Mouse (Mus musculus) gastrocnemius, adult 2 months (tissue): ENCODE data around the gene Pdcd7. TPM values are rescaled to one million over a fixed set of nuclear protein-coding genes. Genes with fewer than 3 reads are reported as not detected.

Experiments
- DNase-seq: peaks from one replicate; pipeline ENCODE4 v3.0.0; 2022
- H3K27ac ChIP-seq: fragments of 200-600 bp; 2 replicates; pipeline ENCODE4 v1.8.1; 2022; ENCODE audit warnings: mild to moderate bottlenecking
- H3K4me3 ChIP-seq: fragments of 200-600 bp; 2 replicates; pipeline ENCODE4 v1.8.1; 2022; ENCODE audit warnings: mild to moderate bottlenecking, moderate library complexity
- CTCF ChIP-seq: fragments of 200-600 bp; IDR thresholded peaks from 2 replicates; pipeline ENCODE4 v1.8.1; 2022; ENCODE audit warnings: antibody characterized with exemption, mild to moderate bottlenecking, moderate library complexity
- intact Hi-C: fragments of 180-260 bp; cut with DNase I; formaldehyde crosslinking; loops from one replicate; pipeline ENCODE4 v1.15.1; 2025
- total RNA-seq, 2 experiments: library from RNA; stranded (reverse); gene quantifications; 2 replicates each; pipeline ENCODE4 v1.2.3; 2021

Gene Pdcd7
- total RNA-seq, 2 experiments from 2014 or later = 10.1 to 19.5 TPM

DNA sequence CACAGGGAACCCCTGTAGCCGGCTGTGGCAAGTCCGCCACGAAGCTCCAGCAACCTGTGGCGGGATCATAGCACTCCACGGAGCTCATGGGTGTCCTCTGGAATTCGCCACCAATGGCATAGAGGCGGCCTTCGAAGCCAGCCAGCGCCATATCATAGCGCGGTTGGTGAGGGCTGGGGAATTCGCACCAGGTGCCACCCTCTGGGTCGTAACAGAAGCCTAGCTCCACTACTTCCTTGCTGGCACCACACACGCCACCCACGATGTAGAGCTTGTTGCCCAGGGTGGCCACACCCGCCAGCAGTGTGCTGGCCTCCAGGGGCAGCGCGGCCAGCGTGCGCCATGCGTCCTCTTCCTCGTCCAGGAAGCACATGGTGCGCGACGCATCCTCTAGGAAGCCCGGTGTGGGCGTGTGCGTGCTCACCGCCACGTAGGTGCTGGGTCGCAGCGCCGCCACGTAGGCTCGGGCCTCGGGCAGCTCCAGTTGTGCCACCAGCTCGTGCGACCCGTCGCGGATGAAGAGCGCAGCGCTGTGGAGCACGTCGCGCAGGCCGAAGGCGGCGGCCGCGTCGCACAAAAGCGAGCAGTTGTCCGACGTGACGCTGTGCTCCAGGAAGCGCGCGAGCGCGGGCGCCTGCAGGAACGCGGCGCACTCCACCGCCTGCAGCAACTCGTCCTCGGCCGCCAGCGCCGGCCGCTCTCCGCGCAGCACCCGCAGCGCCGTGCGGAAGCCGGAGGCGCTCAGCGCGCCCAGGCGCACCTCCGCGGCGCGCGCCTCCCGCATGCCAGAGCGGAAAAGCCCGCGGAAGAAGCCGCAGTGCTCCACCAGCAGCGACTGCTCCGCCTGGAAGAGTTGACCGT is 45.1 kb downstream of the Pdcd7 start:
- Histone ChIP-seq H3K27ac (peak overlapping the region; percentile 96), H3K4me3 (peak overlapping the region; percentile 75)
- intact Hi-C loops = loop anchor here (2.0 kb wide), 1 partner anchor 44 kb away; the partner anchor contains the start of gene Pdcd7
- TF ChIP-seq CTCF = no peak
- DNase-seq = peak; percentile 68

DNA sequence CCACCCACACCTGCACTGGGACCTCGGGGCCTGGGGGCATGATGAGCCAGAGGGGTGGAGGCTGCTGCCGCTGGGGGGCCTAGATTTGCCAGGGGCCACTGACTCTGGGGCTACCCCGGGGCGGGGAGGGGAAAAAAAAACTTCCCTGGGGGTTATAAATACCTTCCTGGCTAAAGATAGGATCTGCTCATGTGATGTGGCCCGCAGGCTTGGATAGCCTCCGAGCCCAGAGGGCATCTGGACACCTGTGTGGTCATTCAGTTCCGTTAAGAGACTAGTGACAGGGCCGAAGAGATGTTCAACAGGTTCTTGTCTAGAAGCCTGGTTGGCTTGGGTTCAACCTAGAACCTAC is 45.7 kb downstream of the Pdcd7 start, which contains the start of gene Kbtbd13:
TSS of gene Kbtbd13 (minus strand) at position 40 of the 352 bp plus-strand sequence.
- Histone ChIP-seq H3K4me3 (peak within 1 kb of the TSS; percentile 75), H3K27ac (peak within 1 kb of the TSS; percentile 96)
- intact Hi-C loops = loop anchor here (2.0 kb wide), 1 partner anchor 45 kb away; the partner anchor contains the start of gene Pdcd7
- TF ChIP-seq CTCF = no peak
- peak; percentile 84 for DNase-seq

DNA sequence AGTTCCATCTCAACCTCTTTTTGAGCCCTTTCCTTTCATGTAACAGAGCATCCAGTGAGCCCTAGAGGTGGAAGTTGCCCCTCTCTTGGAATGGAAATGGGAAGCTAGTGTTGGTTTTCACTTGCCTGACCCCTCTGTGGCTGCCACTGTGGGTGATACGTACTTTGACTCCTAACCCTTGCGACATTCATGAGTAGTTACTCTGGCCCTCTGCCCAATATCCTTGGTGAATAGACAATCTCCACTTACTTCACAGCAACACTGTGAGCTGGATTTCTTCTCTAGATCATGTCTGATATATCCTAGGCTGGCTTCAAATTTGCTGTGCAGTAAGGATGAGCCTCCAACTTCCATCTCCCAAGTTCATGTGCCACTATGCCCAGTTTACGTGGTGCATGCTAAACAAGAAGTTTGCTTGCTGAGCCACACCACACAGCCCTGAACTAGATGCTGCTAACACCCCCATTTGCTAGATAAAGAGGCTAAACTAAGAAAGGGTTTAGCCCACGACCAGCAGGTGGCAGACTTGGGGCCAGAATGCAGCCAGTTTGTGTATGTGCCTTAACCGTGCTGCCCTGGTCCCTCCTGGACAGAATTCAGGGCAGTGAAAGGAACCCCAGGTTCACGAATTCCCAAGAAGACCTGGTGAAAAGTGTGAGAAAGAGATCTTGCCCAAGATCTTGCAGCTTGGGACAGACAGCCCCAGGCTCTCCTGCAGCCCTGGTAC is 46.9 kb downstream of the Pdcd7 start:
- H3K4me3 ChIP-seq = no peak overlapping the region
- intact Hi-C loops = loop anchor here (2.0 kb wide), 2 partner anchors 24 to 40 kb away; no protein-coding TSS in a partner anchor
- H3K27ac ChIP-seq = peak overlapping the region; percentile 96
- TF ChIP-seq CTCF = peak; percentile 85
- DNase-seq = peak; percentile 84

DNA sequence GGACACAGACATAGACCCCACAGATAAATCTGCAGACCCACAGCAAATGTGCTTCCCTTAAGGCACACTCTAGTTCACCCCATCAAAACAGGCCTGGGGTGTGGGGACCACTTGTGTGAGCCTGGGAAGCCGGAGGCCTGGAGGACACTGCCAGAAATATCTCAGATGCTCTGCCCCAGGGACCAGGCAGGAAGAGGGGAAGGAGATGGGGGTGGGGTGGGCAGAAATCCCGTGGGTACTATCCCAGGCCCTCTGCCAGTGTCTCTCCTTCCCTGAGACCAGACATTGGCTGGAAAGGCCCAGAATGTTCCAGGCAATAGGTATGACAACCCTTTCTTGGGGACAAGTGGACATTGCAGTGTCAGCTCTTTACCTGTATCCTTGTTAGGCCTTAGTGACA is 47.7 kb downstream of the Pdcd7 start:
- DNase-seq = peak; percentile 48
- intact Hi-C loops = loop anchor here (2.0 kb wide), 2 partner anchors 23 to 39 kb away; no protein-coding TSS in a partner anchor
- peak overlapping the region; percentile 96 for H3K27ac ChIP-seq
- no peak for TF ChIP-seq CTCF
- no peak overlapping the region for H3K4me3 ChIP-seq

DNA sequence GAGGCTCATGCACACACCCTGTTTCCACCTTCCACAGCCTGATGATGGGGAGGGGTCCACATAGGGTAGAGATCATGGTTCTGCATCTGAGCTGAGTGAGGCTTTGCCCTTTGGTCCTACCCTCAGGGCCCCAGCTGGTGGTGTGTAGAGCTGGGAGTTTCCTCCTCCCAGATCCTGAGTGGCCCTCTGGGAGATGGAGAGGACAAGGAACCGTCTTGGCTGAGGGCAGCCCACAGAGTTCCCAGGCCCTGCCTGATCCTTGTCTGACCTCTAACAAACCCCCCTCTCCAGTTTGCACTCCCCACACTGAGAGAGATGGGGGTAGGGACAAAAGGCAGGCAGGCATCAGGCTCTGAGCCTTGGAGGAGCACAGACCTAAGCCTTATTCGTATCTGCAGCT is 48.5 kb downstream of the Pdcd7 start:
- TF ChIP-seq CTCF = no peak
- peak overlapping the region; percentile 96 for H3K27ac ChIP-seq
- intact Hi-C loops = no loop called here
- no peak overlapping the region for H3K4me3 ChIP-seq
- DNase-seq = peak; percentile 35

DNA sequence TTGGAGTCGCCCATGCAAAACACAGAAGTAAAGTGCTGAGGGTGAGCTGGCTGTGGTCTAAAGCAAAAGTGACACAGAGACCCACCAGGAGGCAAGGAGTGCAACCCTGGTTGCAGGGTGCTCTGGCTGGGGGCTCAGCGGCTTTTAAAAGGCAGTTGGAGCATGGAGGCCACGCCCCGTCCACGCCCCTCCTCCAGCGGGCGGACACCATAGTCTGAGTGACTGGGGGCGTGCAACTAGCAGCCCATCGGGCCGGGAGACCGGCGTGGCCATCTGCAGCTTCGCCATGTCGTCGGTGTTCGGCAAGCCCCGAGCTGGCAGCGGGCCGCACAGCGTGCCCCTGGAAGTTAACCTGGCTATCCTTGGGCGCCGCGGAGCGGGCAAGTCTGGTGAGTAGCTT is 52.4 kb downstream of the Pdcd7 start, which contains the start of gene Rasl12:
TSS of gene Rasl12 (plus strand) at position 228 of the 400 bp plus-strand sequence.
- no peak for TF ChIP-seq CTCF
- peak within 1 kb of the TSS; percentile 79 for H3K27ac ChIP-seq
- intact Hi-C loops = no loop called here
- DNase-seq = peak; percentile 84
- peak within 1 kb of the TSS; percentile 74 for H3K4me3 ChIP-seq

DNA sequence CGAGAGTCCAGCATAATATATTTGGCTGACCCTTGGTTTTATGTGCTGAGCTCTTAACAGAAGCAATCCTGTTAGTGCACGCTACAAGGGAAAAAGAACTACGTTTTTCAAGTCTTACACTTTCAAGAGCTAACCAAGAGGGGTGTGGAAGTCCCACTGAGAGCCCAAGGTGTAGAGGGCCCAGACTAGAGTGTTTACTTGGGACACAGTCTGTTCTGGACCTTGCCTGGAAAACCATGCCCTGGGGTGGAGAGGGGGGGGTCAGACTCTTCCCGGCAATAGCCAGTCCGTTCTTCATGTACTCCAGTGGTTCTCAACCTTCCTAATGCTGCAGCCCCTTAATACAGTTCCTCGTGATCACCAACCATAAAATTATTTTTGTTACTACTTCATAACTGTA is 54.0 kb downstream of the Pdcd7 start:
- TF ChIP-seq CTCF = no peak
- H3K4me3 ChIP-seq = peak overlapping the region; percentile 74
- peak overlapping the region; percentile 79 for H3K27ac ChIP-seq
- peak; percentile 21 for DNase-seq
- intact Hi-C loops = no loop called here

DNA sequence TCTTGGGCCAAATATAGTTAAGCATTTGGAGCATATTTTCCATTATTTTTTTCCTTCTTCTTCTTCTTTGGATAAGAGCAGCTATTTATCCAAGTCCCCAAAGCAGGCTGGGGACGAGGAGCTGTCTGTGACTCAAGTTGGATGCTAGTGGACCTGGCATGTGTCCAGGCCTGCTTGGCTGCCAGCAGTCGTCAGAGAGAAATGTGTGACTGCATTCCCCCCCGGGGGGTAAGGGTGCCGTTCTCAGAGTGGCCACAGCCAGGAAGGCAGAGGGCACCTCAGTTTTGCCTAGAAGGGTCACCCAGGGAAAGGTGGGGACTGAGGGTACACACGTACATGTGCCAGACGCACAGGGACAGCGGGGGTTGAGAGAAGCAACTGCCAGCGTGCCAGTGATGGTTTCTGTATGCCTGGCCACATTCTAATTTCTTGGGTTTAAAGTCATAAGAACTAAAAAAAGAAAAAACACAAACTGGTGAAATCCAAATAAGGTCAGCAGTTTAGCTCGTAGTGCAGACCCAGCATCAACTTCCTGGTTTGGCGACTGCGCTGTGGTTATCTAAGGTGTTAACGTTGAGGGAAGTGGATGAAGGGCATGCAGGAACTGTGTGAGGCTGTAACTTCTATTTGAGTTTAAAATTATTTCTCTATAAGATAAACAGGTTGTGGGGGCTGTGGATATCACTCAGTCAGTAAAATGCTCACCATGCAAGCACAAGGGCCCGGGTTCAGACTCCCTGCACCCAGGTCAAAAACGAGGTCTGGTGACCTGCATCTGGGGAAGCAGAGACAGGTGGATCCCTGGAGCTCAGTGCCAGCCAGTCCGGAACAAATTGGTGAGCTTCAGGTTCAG is 58.7 kb downstream of the Pdcd7 start:
- Histone ChIP-seq H3K27ac (peak overlapping the region; percentile 79), H3K4me3 (peak overlapping the region; percentile 42)
- TF ChIP-seq CTCF = no peak
- intact Hi-C loops = no loop called here
- peak; percentile 90 for DNase-seq

DNA sequence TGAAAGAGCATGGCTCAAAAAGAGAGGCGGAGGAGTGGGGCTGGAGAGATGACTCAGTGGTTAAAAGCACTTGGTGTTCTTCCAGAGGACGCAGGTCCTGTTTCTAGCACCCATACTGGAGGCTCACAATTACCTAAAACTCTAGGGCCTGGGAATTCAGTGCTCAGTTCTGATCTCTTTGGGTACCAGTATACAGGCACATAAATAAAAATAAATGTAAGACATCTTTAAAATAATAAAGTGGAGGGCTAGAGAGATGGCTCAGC is 59.2 kb downstream of the Pdcd7 start:
- DNase-seq = no peak
- no peak for TF ChIP-seq CTCF
- intact Hi-C loops = no loop called here
- Histone ChIP-seq H3K27ac (peak overlapping the region; percentile 79), H3K4me3 (peak overlapping the region; percentile 42; the same call in 1 of the 2 replicates)

DNA sequence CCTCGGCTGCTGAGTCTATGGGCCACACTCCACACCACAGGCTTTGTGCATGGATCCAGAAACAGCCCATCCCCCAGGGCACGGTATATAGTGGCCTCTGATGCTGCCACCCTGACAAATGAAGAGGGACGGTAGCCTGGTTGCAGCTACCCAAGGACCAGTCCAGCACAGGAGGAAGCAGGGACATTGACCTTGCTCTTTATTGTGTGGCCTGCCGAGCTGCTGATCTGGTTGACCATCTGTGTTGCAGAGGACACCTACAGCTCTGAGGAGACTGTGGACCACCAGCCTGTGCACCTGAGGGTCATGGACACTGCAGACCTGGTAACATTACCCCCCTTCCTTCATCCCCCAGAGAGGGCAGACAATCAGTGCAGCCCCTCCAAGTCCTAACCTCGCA is 61.4 kb downstream of the Pdcd7 start:
- no peak for DNase-seq
- TF ChIP-seq CTCF = no peak
- no peak overlapping the region for H3K27ac ChIP-seq
- intact Hi-C loops = no loop called here
- H3K4me3 ChIP-seq = no peak overlapping the region

DNA sequence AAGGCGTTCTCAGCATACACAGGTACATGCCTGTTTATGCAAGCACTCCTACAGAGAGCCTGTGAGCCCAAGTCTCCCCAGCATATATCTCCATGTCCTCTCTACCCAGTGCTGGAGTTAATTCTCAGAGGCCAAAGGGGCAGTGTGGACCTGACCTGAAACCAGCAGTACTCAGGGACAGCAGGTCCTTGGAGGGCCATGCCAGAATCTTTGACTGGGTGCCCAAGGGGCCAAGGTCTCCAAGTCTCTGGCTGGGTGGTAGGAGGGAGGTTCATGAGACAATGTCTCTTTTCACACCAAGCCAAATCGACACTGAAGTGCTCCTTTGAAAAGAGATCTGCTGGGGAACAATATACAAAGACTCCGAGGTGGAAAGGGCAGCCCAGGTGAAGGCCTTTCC is 62.0 kb downstream of the Pdcd7 start:
- no peak overlapping the region for H3K4me3 ChIP-seq
- intact Hi-C loops = no loop called here
- H3K27ac ChIP-seq = peak overlapping the region; percentile 28
- TF ChIP-seq CTCF = no peak
- DNase-seq = no peak

DNA sequence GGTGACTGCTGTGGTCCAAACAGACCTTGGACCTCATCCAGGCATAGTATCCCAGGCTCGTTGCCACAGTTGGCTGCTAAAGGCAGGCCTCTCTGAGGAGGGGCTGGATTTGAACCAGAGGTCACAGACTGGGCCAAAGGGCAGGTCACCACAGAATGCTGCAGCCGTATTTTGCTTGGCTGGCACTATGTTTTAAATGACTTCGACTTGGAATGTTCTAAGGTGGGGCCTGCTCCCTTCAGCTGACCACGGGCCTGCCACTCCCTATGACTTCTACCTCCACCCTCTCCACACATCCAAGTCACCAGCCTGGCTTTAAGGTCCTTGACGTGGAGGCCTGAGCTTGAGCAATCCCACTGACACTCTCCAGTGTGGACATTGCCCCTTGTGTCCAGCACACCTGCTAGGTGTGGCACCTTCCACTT is 63.0 kb downstream of the Pdcd7 start:
- Histone ChIP-seq H3K27ac (peak overlapping the region; percentile 28), H3K4me3 (no peak overlapping the region)
- intact Hi-C loops = no loop called here
- peak; percentile 74 for DNase-seq
- no peak for TF ChIP-seq CTCF

Other genes with a start within 250 kb of the Pdcd7 start
- gene Igdcc4, start 244.6 kb upstream of the Pdcd7 start, total RNA-seq = 10 to 100 TPM; 22.1 to 34.4 TPM
- gene Igdcc3, start 204.9 kb upstream of the Pdcd7 start, total RNA-seq = under 1 TPM; 0.17 to 0.18 TPM
- 1 to 10 TPM; 3.6 to 3.9 TPM for gene Parp16, start 150.8 kb upstream of the Pdcd7 start, total RNA-seq
- 10 to 100 TPM; 13.0 to 35.4 TPM for gene Cilp, start 80.9 kb upstream of the Pdcd7 start, total RNA-seq
- gene Clpx, start 51.8 kb upstream of the Pdcd7 start, total RNA-seq = 10 to 100 TPM; 54.0 to 72.6 TPM
- 1 to 10 TPM in 1 of 2 experiments, under 1 TPM in 1; 0.43 to 1.1 TPM for gene Ubap1l, start 14.9 kb downstream of the Pdcd7 start, total RNA-seq
- 10 to 100 TPM in 1 of 2 experiments, 1 to 10 TPM in 1; 7.8 to 19.5 TPM for gene Kbtbd13, start 45.5 kb downstream of the Pdcd7 start, total RNA-seq
- 1 to 10 TPM; 3.1 to 3.3 TPM for gene Rasl12, start 52.4 kb downstream of the Pdcd7 start, total RNA-seq
- not detected for gene Slc51b, start 76.9 kb downstream of the Pdcd7 start, total RNA-seq
- 1 to 10 TPM; 4.3 to 5.7 TPM for gene Mtfmt, start 89.7 kb downstream of the Pdcd7 start, total RNA-seq
- 1 to 10 TPM; 6.1 to 6.6 TPM for gene Spg21, start 114.8 kb downstream of the Pdcd7 start, total RNA-seq
- not detected for gene Ankdd1a, start 174.1 kb downstream of the Pdcd7 start, total RNA-seq
- 1 to 10 TPM; 4.4 to 4.5 TPM for gene Plekho2, start 233.9 kb downstream of the Pdcd7 start, total RNA-seq
- gene Pif1, start 241.1 kb downstream of the Pdcd7 start, total RNA-seq = not detected